Mouse (Mus musculus): Measurements from ENCODE around the gene Tox4.
"Not testable (repeated sequence)": the region's sequence is repeated elsewhere in the genome, so short reads cannot be mapped to it uniquely, and the experiment has no call there.

Gene Tox4

GRCm38 (mm10) chr14:52278932-52279746, at the start of gene Tox4, which contains the start of gene Rab2b:
Gene Tox4, plus strand, starts transcription at chr14:52279146.
Gene Rab2b, minus strand, starts transcription at chr14:52279545.
- DNase-seq (ENCODE audit: low read depth, low spot score): peak; percentile 99

GRCm38 (mm10) chr14:52232249-52232648, 46.7 kb upstream of the Tox4 start:
- DNase-seq (ENCODE audit: low read depth, low spot score): no peak

GRCm38 (mm10) chr14:52235165-52235564, 43.8 kb upstream of the Tox4 start:
- no peak for DNase-seq (ENCODE audit: low read depth, low spot score)

- DNase-seq (ENCODE audit: low read depth, low spot score): no peak
Measured at GRCm38 (mm10) chr14:52236216-52236615, 42.7 kb upstream of the Tox4 start.

- peak; percentile 98 for DNase-seq (ENCODE audit: low read depth, low spot score)
Measured at GRCm38 (mm10) chr14:52244041-52244689, 34.8 kb upstream of the Tox4 start.

- DNase-seq (ENCODE audit: low read depth, low spot score): no peak
Measured at GRCm38 (mm10) chr14:52244690-52245042, 34.3 kb upstream of the Tox4 start.

GRCm38 (mm10) chr14:52246129-52246528, 32.8 kb upstream of the Tox4 start:
- no peak for DNase-seq (ENCODE audit: low read depth, low spot score)

- peak; percentile 13 for DNase-seq (ENCODE audit: low read depth, low spot score)
Measured at GRCm38 (mm10) chr14:52256311-52257175, 22.4 kb upstream of the Tox4 start.

- DNase-seq (ENCODE audit: low read depth, low spot score): peak; percentile 96
Measured at GRCm38 (mm10) chr14:52257484-52258213, 21.3 kb upstream of the Tox4 start, which contains the start of gene Chd8. Gene Chd8, minus strand, starts transcription at chr14:52257780.

- DNase-seq (ENCODE audit: low read depth, low spot score): no peak
Measured at GRCm38 (mm10) chr14:52272781-52273180, 6.2 kb upstream of the Tox4 start.

GRCm38 (mm10) chr14:52277210-52277609, 1.7 kb upstream of the Tox4 start:
- DNase-seq (ENCODE audit: low read depth, low spot score): no peak

- DNase-seq (ENCODE audit: low read depth, low spot score): no peak
Measured at GRCm38 (mm10) chr14:52279747-52280120, 788 bp downstream of the Tox4 start.

GRCm38 (mm10) chr14:52283629-52284028, 4.7 kb downstream of the Tox4 start:
- no peak for DNase-seq (ENCODE audit: low read depth, low spot score)

GRCm38 (mm10) chr14:52284191-52284590, 5.2 kb downstream of the Tox4 start:
- DNase-seq (ENCODE audit: low read depth, low spot score): no peak

- DNase-seq (ENCODE audit: low read depth, low spot score): no peak
Measured at GRCm38 (mm10) chr14:52295558-52296264, 16.8 kb downstream of the Tox4 start.

GRCm38 (mm10) chr14:52303517-52303916, 24.6 kb downstream of the Tox4 start:
- DNase-seq (ENCODE audit: low read depth, low spot score): not testable (repeated sequence)

- peak; percentile 94 for DNase-seq (ENCODE audit: low read depth, low spot score)
Measured at GRCm38 (mm10) chr14:52304644-52305271, 25.8 kb downstream of the Tox4 start, which contains the start of gene Mettl3. Gene Mettl3, minus strand, starts transcription at chr14:52305128.

GRCm38 (mm10) chr14:52306100-52306499, 27.2 kb downstream of the Tox4 start:
- no peak for DNase-seq (ENCODE audit: low read depth, low spot score)

GRCm38 (mm10) chr14:52310343-52310742, 31.4 kb downstream of the Tox4 start:
- not testable (repeated sequence) for DNase-seq (ENCODE audit: low read depth, low spot score)

GRCm38 (mm10) chr14:52310906-52311305, 32.0 kb downstream of the Tox4 start:
- no peak for DNase-seq (ENCODE audit: low read depth, low spot score)

Measured in forelimb bud, embryonic 11.5 days (tissue).